Mouse (Mus musculus): ENCODE results near the gene Ccndbp1. TPM values are rescaled to one million over a fixed set of nuclear protein-coding genes. Genes with fewer than 3 reads are reported as not detected.
"Not testable (repeated sequence)": the region's sequence is repeated elsewhere in the genome, so short reads cannot be mapped to it uniquely, and the experiment has no call there.

The Ccndbp1 gene
- total and polyA plus RNA-seq, 2 experiments from 2014 or later, result 63.3 to 85.0 TPM

DNA sequence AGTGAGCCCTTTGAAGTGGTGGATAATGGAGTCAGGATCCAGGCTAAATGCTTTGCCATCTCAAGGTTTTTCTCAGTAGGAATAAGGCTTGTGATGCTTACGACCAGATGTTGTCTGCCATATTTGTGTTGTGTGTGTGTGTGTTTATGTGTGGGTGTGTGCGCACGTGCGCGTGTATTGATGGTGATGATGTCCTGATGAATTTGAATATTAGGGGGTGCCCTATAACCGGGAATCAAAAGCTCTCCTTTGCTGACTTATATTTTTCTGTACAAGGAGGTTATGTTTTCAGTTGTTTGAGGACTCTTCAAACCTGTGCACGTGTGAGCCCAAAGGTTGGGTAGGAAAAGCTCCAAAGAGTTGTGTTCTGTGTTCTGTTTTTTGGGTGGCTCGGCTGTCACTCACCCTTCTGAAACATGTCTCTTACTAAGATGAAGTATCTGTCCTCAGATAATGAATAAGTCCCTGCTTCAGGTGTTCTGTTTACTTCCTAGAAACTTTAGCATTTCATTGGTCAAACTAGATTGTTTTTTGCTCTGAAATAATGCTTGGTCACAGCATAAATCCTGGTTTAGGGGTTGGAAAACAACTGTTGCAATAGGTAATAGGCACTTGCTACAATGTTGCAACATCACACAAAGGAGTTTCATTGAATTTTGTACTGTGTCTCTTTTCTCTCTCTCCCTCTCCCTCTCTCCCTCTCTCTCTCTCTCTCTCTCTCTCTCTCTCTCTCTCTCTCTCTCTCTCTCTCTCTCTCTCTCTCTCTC is 30.1 kb upstream of the Ccndbp1 start:
- peak overlapping the region; percentile 82 for H3K9ac ChIP-seq
- H3K4me2 ChIP-seq (ENCODE audit: low read depth), result peak overlapping the region; percentile 63
- peak overlapping the region; percentile 68 for H3K4me3 ChIP-seq (ENCODE audit: low read depth, low read length)
- no peak for DNase-seq
- no peak for TF ChIP-seq CTCF (IDR thresholded peaks at IDR 0.05; ENCODE audit: low read depth)
- WGBS, result 79% methylated on average over 8 of the region's 8 CpGs
- no peaks in the 10 kb centered on the region for H3K27me3 ChIP-seq (ENCODE audit: insufficient read depth, low read length)
- H3K9me3 ChIP-seq (ENCODE audit: low read length), result no peaks in the 10 kb centered on the region
- H3K4me1 ChIP-seq (ENCODE audit: insufficient read depth), result 0 out of 2 replicates have a peak, but pooled peaks cover 2% of the 10 kb centered on the region
- peak overlapping the region; percentile 62 for H3K27ac ChIP-seq (ENCODE audit: low read depth, low read length)
- H3K36me3 ChIP-seq (ENCODE audit: insufficient read depth), result 0 out of 2 replicates have a peak, but pooled peaks cover 13% of the 10 kb centered on the region
- ATAC-seq, result no peak

DNA sequence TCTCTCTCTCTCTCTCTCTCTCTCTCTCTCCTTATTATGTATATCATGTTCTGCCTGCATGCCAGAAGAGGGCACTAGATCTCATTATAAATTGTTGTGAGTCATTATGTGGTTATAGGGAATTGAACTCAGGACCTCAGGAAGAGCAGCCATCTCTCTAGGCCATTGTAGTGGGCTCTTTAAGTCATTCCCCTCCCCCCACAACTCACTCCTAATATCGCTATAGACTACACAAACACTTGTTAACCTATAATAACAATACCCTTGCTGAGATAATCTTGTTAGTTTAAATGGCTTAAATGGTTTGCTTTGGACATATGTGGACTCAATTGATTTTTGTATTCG is 29.5 kb upstream of the Ccndbp1 start:
- 37% methylated on average over 2 of the region's 2 CpGs for WGBS

DNA sequence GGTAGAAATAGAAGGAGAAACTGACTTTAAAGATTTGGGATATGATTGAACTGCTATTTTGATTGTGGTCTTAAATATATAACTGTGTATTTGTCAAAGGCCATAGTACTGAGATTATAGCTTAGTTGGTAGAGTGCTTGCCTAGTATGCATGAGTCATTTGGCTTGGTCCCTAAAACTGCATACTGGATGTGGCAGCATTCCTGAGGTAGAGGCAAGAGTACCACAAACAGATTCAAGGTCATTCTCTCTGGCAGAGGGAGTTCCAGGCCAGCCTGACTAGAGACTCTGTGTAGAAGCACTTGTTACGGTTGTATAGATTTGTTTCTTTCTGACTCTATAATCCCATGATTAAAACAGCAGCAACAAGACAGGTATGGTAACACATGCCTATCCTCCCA is 28.4 kb upstream of the Ccndbp1 start:
- Histone ChIP-seq H3K36me3 (ENCODE audit: insufficient read depth) (0 out of 2 replicates have a peak, but pooled peaks cover 13% of the 10 kb centered on the region), H3K27ac (ENCODE audit: low read depth, low read length) (no peak overlapping the region), H3K27me3 (ENCODE audit: insufficient read depth, low read length) (no peaks in the 10 kb centered on the region), H3K4me1 (ENCODE audit: insufficient read depth) (0 out of 2 replicates have a peak, but pooled peaks cover 2% of the 10 kb centered on the region), H3K9me3 (ENCODE audit: low read length) (no peaks in the 10 kb centered on the region), H3K4me2 (ENCODE audit: low read depth) (no peak overlapping the region), H3K9ac (no peak overlapping the region), H3K4me3 (ENCODE audit: low read depth, low read length) (no peak overlapping the region)
- no peak for ATAC-seq
- no peak for TF ChIP-seq CTCF (IDR thresholded peaks at IDR 0.05; ENCODE audit: low read depth)
- WGBS, result 83% methylated on average over 1 of the region's 1 CpGs
- DNase-seq, result no peak

More for the DNA sequence above, 29.5 kb upstream of the Ccndbp1 start:
- H3K36me3 ChIP-seq (ENCODE audit: insufficient read depth), result 0 out of 2 replicates have a peak, but pooled peaks cover 13% of the 10 kb centered on the region
- 0 out of 2 replicates have a peak, but pooled peaks cover 2% of the 10 kb centered on the region for H3K4me1 ChIP-seq (ENCODE audit: insufficient read depth)
- no peaks in the 10 kb centered on the region for H3K27me3 ChIP-seq (ENCODE audit: insufficient read depth, low read length)
- peak; percentile 41 for TF ChIP-seq CTCF (IDR thresholded peaks at IDR 0.05; ENCODE audit: low read depth)
- H3K9ac ChIP-seq, result no peak overlapping the region
- no peak overlapping the region for H3K27ac ChIP-seq (ENCODE audit: low read depth, low read length)
- DNase-seq (peak; percentile 15), ATAC-seq (no peak)
- H3K9me3 ChIP-seq (ENCODE audit: low read length), result no peaks in the 10 kb centered on the region
- H3K4me2 ChIP-seq (ENCODE audit: low read depth), result no peak overlapping the region
- no peak overlapping the region for H3K4me3 ChIP-seq (ENCODE audit: low read depth, low read length)

DNA sequence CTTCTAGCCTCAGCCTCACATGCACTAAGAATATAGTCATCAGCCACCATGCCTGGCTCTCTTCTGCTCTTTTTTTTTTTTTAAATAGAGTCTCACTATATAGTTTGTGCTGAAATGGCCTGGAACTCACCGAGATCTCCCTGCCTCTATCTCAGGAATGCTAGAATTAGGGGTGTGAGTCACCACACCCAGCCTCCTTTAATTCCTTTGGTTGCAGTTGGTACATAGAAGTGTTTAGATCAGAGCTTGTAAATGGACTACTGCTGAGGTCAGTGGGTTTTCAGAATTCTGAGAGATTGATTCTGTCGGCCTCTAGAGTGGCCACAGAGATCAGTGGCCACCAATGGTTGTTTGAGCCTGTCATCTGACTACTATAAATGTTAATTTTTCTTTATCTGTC is 27.3 kb upstream of the Ccndbp1 start:
- DNase-seq (no peak), ATAC-seq (no peak)
- H3K9ac ChIP-seq, result no peak overlapping the region
- no peak overlapping the region for H3K4me2 ChIP-seq (ENCODE audit: low read depth)
- no peaks in the 10 kb centered on the region for H3K9me3 ChIP-seq (ENCODE audit: low read length)
- H3K4me1 ChIP-seq (ENCODE audit: insufficient read depth), result 0 out of 2 replicates have a peak, but pooled peaks cover 2% of the 10 kb centered on the region
- 0 out of 2 replicates have a peak, but pooled peaks cover 13% of the 10 kb centered on the region for H3K36me3 ChIP-seq (ENCODE audit: insufficient read depth)
- H3K4me3 ChIP-seq (ENCODE audit: low read depth, low read length), result no peak overlapping the region
- no peak overlapping the region for H3K27ac ChIP-seq (ENCODE audit: low read depth, low read length)
- WGBS, result 77% methylated on average over 2 of the region's 2 CpGs
- no peak for TF ChIP-seq CTCF (IDR thresholded peaks at IDR 0.05; ENCODE audit: low read depth)
- no peaks in the 10 kb centered on the region for H3K27me3 ChIP-seq (ENCODE audit: insufficient read depth, low read length)

DNA sequence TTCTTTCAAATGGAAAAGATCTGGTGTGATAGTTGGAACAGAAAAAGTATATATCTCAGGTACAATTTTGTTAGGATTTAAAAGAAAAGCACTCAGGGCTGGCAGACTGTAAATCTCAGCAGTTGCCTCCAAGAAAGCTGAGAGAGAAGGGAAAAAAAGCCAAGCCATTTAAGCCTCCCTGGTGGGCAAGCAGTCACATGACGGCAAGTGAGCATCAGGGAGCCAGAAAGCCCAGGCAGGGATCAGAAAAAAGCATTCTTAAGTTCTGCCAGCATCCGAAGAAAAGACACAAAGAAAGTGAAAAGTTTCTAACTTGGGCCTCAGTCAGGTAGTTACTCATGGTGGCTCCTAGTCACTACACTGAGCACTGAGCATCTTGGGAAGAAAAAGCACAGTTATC is 24.6 kb upstream of the Ccndbp1 start:
- H3K27me3 ChIP-seq (ENCODE audit: insufficient read depth, low read length), result no peaks in the 10 kb centered on the region
- no peak for DNase-seq

DNA sequence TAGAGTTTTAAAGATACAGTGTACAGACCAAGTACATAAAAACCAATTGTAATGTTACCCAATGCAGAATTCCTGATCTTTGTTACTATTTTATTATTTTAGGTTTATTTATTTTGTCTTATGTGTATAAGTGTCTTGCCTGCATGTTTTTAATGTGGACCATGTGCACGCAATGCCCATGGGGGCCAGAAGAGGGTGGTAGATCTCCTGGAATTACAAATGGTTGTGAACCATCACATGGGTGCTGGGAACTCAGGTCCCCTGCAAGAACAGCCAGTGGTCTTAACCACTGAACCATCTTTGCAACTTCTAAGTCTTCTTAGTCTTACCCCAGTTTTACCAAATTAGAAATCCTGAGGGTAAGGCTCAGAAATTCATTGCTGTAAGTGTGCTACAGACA is 23.0 kb upstream of the Ccndbp1 start:
- Histone ChIP-seq H3K9ac (no peak overlapping the region), H3K36me3 (ENCODE audit: insufficient read depth) (peaks cover 21% of the 10 kb centered on the region; the same call in 1 of the 2 replicates), H3K4me3 (ENCODE audit: low read depth, low read length) (no peak overlapping the region), H3K27ac (ENCODE audit: low read depth, low read length) (no peak overlapping the region), H3K9me3 (ENCODE audit: low read length) (no peaks in the 10 kb centered on the region), H3K4me1 (ENCODE audit: insufficient read depth) (no peaks in the 10 kb centered on the region), H3K4me2 (ENCODE audit: low read depth) (no peak overlapping the region), H3K27me3 (ENCODE audit: insufficient read depth, low read length) (no peaks in the 10 kb centered on the region)
- WGBS, result 97% methylated on average over 1 of the region's 1 CpGs
- no peak for TF ChIP-seq CTCF (IDR thresholded peaks at IDR 0.05; ENCODE audit: low read depth)
- DNase-seq (no peak), ATAC-seq (no peak)

More for the DNA sequence above, 24.6 kb upstream of the Ccndbp1 start:
- H3K36me3 ChIP-seq (ENCODE audit: insufficient read depth), result 0 out of 2 replicates have a peak, but pooled peaks cover 21% of the 10 kb centered on the region
- TF ChIP-seq CTCF (IDR thresholded peaks at IDR 0.05; ENCODE audit: low read depth), result no peak
- no peak for ATAC-seq
- no peak overlapping the region for H3K4me2 ChIP-seq (ENCODE audit: low read depth)
- 5% methylated on average over 2 of the region's 2 CpGs for WGBS
- no peaks in the 10 kb centered on the region for H3K9me3 ChIP-seq (ENCODE audit: low read length)
- H3K4me1 ChIP-seq (ENCODE audit: insufficient read depth), result no peaks in the 10 kb centered on the region
- H3K4me3 ChIP-seq (ENCODE audit: low read depth, low read length), result no peak overlapping the region
- H3K27ac ChIP-seq (ENCODE audit: low read depth, low read length), result no peak overlapping the region
- no peak overlapping the region for H3K9ac ChIP-seq

DNA sequence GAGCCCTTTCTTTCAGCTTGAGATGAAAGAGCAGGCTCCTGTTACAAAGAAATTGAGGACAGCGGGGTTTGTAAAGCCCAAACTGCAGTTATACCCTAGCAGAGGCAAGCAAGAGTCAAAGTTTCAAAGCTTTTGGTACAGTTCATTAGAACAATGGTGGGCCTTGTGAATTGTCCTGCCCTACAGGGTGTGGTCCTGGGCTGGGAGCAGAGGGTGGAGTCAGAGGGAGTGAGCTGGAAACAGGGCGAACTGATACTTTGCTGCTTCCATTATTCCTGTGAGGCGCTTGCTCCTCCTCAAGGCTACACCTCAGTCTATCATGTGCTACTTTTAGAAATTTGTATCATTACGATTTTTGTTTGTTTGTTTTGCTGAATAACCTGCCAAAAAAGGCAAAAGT is 17.0 kb upstream of the Ccndbp1 start:
- no peak overlapping the region for H3K27ac ChIP-seq (ENCODE audit: low read depth, low read length)
- TF ChIP-seq CTCF (IDR thresholded peaks at IDR 0.05; ENCODE audit: low read depth), result no peak
- no peaks in the 10 kb centered on the region for H3K27me3 ChIP-seq (ENCODE audit: insufficient read depth, low read length)
- H3K4me3 ChIP-seq (ENCODE audit: low read depth, low read length), result no peak overlapping the region
- 80% methylated on average over 4 of the region's 4 CpGs for WGBS
- DNase-seq (no peak), ATAC-seq (no peak)
- no peaks in the 10 kb centered on the region for H3K4me1 ChIP-seq (ENCODE audit: insufficient read depth)
- no peaks in the 10 kb centered on the region for H3K9me3 ChIP-seq (ENCODE audit: low read length)
- no peak overlapping the region for H3K9ac ChIP-seq
- H3K36me3 ChIP-seq (ENCODE audit: insufficient read depth), result peaks cover 24% of the 10 kb centered on the region
- H3K4me2 ChIP-seq (ENCODE audit: low read depth), result no peak overlapping the region

DNA sequence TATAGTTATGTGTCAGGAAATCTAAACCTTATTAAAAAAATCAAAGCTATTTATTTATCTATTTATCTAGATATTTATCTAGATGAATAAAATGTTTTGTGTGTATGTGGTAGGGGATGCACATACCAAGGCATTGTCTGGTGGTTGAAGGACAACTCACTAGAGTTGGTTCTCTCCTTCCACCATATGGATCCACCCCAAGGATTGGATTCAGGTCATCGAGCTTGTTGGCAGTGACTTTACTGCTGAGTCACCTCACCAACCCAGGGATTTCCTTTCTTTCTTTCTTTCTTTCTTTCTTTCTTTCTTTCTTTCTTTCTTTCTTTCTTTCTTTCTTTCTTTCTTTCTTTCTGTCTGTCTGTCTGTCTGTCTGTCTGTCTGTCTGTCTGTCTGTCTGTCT is 11.6 kb upstream of the Ccndbp1 start:
- H3K9me3 ChIP-seq (ENCODE audit: low read length); H3K4me3 ChIP-seq (ENCODE audit: low read depth, low read length); DNase-seq; H3K27ac ChIP-seq (ENCODE audit: low read depth, low read length); H3K4me2 ChIP-seq (ENCODE audit: low read depth); H3K9ac ChIP-seq; H3K27me3 ChIP-seq (ENCODE audit: insufficient read depth, low read length); ATAC-seq; H3K4me1 ChIP-seq (ENCODE audit: insufficient read depth): not testable (repeated sequence)
- 78% methylated on average over 1 of the region's 1 CpGs for WGBS
- peaks cover 23% of the 10 kb centered on the region for H3K36me3 ChIP-seq (ENCODE audit: insufficient read depth)
